Mouse (Mus musculus): Measurements from ENCODE around the gene Tbata. TPM values are rescaled to one million over a fixed set of nuclear protein-coding genes. Genes with fewer than 3 reads are reported as not detected.
A peak's percentile ranks its signal among the peaks of the same experiment; 100 is the strongest.

Gene Tbata
- polyA plus RNA-seq, 1 experiment, result not detected

DNA sequence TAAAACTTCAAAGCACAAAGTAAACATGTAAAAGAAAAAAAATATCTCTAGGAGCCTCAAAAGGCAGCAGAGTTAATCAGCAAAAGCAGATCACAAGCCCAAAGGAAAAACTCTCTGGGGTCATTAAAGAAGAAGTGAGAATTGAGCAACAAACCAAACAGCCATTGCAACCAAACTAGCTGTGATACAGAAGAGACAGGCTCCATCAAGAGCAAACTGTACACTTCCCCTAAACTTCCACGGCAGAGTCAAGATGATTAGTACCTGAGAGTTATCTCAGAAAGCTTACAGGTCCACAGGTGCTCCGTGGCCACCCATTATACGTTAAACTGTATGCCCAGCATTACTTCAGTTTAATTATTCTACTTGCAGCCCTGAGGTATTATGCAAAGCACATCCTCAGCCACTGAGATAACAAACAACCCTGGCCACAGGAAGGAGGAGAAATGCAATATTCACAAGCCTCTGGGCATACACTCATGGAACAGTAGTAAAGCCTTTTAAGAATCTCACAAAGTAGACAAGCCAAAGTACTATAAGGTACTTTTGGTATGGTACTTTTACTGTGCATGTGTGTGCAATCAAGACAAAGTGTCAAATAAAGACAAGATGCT, 36.4 kb upstream of the Tbata start:
- H3K27me3 ChIP-seq (ENCODE audit: control insufficient read depth, insufficient read depth, low read length), result no peaks in the 10 kb centered on the region
- no peak for DNase-seq (ENCODE audit: low read depth in 1 of 2, low spot score in 2 of 2)
- WGBS, result 51% methylated on average over 3 of the region's 3 CpGs
- no peak overlapping the region for H3K4me3 ChIP-seq (ENCODE audit: extremely low read depth, insufficient read depth, insufficient read length)
- no peak for TF ChIP-seq CTCF (IDR thresholded peaks at IDR 0.05; ENCODE audit: extremely low read depth, insufficient read depth, insufficient read length, insufficient replicate concordance)
- no peak for TF ChIP-seq POLR2A (IDR thresholded peaks at IDR 0.05; ENCODE audit: low read depth, low read length)
- H3K4me1 ChIP-seq (ENCODE audit: control insufficient read depth, insufficient read depth, insufficient read length), result no peaks in the 10 kb centered on the region
- peak overlapping the region; percentile 5; the same call in 1 of the 2 replicates for H3K27ac ChIP-seq (ENCODE audit: insufficient read depth, low read length)
- H3K36me3 ChIP-seq (ENCODE audit: control insufficient read depth, insufficient read depth, low read length), result peaks cover 4% of the 10 kb centered on the region; the same call in 1 of the 2 replicates

DNA sequence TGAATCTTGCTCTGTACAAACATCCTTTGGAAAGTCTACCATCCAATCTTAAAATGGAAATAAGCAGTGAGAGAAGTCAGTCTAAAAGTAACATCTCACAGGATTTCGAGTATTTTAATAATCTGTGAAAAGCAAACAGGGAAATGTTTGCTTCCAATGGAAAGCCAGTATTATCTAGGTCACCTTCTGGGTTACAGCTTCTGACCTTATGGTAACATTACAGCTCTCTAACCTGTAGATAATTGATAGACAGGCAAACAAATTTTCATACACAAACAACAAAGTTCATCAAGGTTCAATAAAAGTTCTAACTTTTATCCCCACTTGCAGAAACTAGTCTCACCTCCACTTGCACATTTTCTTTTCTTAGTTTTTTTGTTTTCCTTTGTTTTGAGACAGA, 34.2 kb upstream of the Tbata start:
- TF ChIP-seq POLR2A (IDR thresholded peaks at IDR 0.05; ENCODE audit: low read depth, low read length), result no peak
- TF ChIP-seq CTCF (IDR thresholded peaks at IDR 0.05; ENCODE audit: extremely low read depth, insufficient read depth, insufficient read length, insufficient replicate concordance), result no peak
- H3K27me3 ChIP-seq (ENCODE audit: control insufficient read depth, insufficient read depth, low read length), result no peaks in the 10 kb centered on the region
- no peak overlapping the region for H3K27ac ChIP-seq (ENCODE audit: insufficient read depth, low read length)
- WGBS, result 83% methylated on average over 1 of the region's 1 CpGs
- H3K4me1 ChIP-seq (ENCODE audit: control insufficient read depth, insufficient read depth, insufficient read length), result no peaks in the 10 kb centered on the region
- no peak for DNase-seq (ENCODE audit: low read depth in 1 of 2, low spot score in 2 of 2)
- H3K4me3 ChIP-seq (ENCODE audit: extremely low read depth, insufficient read depth, insufficient read length), result no peak overlapping the region
- peaks cover 6% of the 10 kb centered on the region; the same call in 1 of the 2 replicates for H3K36me3 ChIP-seq (ENCODE audit: control insufficient read depth, insufficient read depth, low read length)

DNA sequence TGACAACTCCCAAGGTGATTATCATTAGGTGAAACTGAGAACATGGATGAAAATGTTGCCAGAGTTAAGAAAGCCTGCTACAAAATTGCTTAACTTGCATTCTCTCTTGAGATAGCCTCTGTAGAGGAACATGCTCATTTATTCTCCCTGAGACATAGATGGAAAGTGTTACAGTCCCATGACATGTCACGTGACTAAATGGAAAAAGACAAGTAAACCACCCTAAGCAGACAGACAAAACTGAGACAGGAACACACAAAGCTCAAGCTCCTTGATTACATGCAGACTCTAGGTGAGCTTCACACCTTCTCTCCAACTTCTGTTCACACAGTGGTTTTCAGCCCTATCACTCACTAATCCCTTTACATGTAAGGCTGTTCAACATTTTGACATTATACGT, 28.4 kb upstream of the Tbata start:
- 91% methylated on average over 2 of the region's 2 CpGs for WGBS
- DNase-seq (ENCODE audit: low read depth in 1 of 2, low spot score in 2 of 2), result no peak
- H3K4me1 ChIP-seq (ENCODE audit: control insufficient read depth, insufficient read depth, insufficient read length), result peaks cover 3% of the 10 kb centered on the region
- H3K27ac ChIP-seq (ENCODE audit: insufficient read depth, low read length), result no peak overlapping the region
- no peak overlapping the region for H3K4me3 ChIP-seq (ENCODE audit: extremely low read depth, insufficient read depth, insufficient read length)
- H3K27me3 ChIP-seq (ENCODE audit: control insufficient read depth, insufficient read depth, low read length), result no peaks in the 10 kb centered on the region
- H3K36me3 ChIP-seq (ENCODE audit: control insufficient read depth, insufficient read depth, low read length), result peaks cover 5% of the 10 kb centered on the region; the same call in 1 of the 2 replicates
- TF ChIP-seq CTCF (IDR thresholded peaks at IDR 0.05; ENCODE audit: extremely low read depth, insufficient read depth, insufficient read length, insufficient replicate concordance), result no peak
- TF ChIP-seq POLR2A (IDR thresholded peaks at IDR 0.05; ENCODE audit: low read depth, low read length), result no peak

DNA sequence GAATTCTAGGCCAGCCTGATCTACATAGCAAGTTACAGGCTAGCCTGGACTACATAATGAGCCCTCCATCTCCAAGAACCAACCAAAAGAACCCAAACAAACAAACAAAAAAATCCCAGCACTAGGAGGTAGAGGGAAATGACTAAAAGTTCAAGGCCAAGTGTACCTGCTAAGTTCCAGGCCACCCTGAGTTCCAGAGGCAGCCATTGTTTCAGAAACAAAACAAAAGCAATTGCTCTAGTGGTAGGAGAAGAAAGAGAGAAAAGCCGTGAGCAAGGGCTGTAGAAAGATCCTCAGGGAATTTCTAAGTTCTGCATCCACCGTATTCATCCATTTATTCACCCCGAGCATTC, 26.0 kb upstream of the Tbata start:
- Histone ChIP-seq H3K27me3 (ENCODE audit: control insufficient read depth, insufficient read depth, low read length) (no peaks in the 10 kb centered on the region), H3K27ac (ENCODE audit: insufficient read depth, low read length) (peak overlapping the region; percentile 27), H3K4me1 (ENCODE audit: control insufficient read depth, insufficient read depth, insufficient read length) (peaks cover 3% of the 10 kb centered on the region), H3K36me3 (ENCODE audit: control insufficient read depth, insufficient read depth, low read length) (peaks cover 1% of the 10 kb centered on the region; the same call in 1 of the 2 replicates), H3K4me3 (ENCODE audit: extremely low read depth, insufficient read depth, insufficient read length) (peak overlapping the region; percentile 97)
- TF ChIP-seq POLR2A (IDR thresholded peaks at IDR 0.05; ENCODE audit: low read depth, low read length) (no peak), CTCF (IDR thresholded peaks at IDR 0.05; ENCODE audit: extremely low read depth, insufficient read depth, insufficient read length, insufficient replicate concordance) (no peak)
- under 1% methylated on average over 3 of the region's 3 CpGs for WGBS
- DNase-seq (ENCODE audit: low read depth in 1 of 2, low spot score in 2 of 2), result no peak

DNA sequence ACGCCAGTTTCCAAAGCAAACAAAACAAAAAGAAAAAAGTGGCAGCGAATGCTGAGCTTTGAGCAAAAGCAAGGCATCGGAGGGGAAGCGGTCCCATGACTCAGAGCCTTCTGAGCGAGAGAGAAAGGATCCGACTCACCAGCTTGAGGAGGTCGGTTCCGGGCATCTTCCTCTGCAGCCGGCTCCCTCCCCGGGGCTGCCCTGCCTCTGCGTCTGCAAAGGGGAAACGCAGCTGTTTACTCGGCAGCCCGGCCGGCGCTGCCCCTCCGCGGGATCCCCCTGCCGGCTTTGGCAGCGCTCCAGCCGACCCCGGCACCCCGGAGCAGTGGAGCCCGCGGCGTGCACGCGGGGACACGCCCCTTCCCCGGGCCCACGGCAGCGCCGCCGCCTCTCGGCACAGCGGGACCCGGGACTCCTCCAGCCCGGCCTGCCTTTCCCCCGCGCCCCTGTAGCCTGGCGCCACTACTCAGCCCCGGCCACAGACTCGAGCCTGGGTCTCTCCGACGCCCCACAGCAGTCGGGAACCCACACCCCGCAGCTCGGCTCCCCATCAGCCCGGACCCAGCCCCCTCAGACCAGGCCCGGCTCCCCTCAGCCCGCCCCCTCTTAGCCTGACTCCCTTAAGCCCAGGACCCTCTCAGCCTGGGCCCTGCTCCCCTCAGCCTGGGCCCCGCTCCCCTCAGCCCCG, 25.5 kb upstream of the Tbata start:
- WGBS, result under 1% methylated on average over 53 of the region's 53 CpGs
- Histone ChIP-seq H3K27ac (ENCODE audit: insufficient read depth, low read length) (peak overlapping the region; percentile 27), H3K4me3 (ENCODE audit: extremely low read depth, insufficient read depth, insufficient read length) (peak overlapping the region; percentile 97), H3K4me1 (ENCODE audit: control insufficient read depth, insufficient read depth, insufficient read length) (peaks cover 3% of the 10 kb centered on the region), H3K36me3 (ENCODE audit: control insufficient read depth, insufficient read depth, low read length) (peaks cover 1% of the 10 kb centered on the region; the same call in 1 of the 2 replicates), H3K27me3 (ENCODE audit: control insufficient read depth, insufficient read depth, low read length) (no peaks in the 10 kb centered on the region)
- peak; percentile 47 to 73 for DNase-seq (ENCODE audit: low read depth in 1 of 2, low spot score in 2 of 2)
- TF ChIP-seq POLR2A (IDR thresholded peaks at IDR 0.05; ENCODE audit: low read depth, low read length), result no peak

DNA sequence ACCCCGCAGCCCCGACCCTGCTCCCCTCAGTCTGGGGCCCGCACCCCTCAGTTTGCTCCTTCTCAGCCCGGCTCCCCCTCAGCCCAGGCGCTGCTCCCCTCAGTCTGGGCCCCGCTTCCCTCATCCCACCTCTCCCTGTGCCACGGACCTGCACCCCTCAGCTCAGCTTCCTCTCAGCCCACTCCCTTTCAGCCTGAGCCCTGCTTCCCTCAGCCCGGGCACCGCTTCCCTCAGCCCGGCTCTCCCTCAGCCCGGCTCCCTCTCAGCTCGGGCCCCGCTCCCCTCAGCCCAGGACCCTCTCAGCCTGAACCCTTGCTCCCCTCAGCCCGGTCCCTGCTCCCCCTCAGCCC, 25.0 kb upstream of the Tbata start:
- Histone ChIP-seq H3K4me1 (ENCODE audit: control insufficient read depth, insufficient read depth, insufficient read length) (peaks cover 3% of the 10 kb centered on the region), H3K27me3 (ENCODE audit: control insufficient read depth, insufficient read depth, low read length) (no peaks in the 10 kb centered on the region), H3K4me3 (ENCODE audit: extremely low read depth, insufficient read depth, insufficient read length) (peak overlapping the region; percentile 97), H3K36me3 (ENCODE audit: control insufficient read depth, insufficient read depth, low read length) (peaks cover 1% of the 10 kb centered on the region; the same call in 1 of the 2 replicates), H3K27ac (ENCODE audit: insufficient read depth, low read length) (peak overlapping the region; percentile 91)
- DNase-seq (ENCODE audit: low read depth in 1 of 2, low spot score in 2 of 2), result peak in 1 of 2 experiments; percentile 31
- TF ChIP-seq POLR2A (IDR thresholded peaks at IDR 0.05; ENCODE audit: low read depth, low read length) (no peak), CTCF (IDR thresholded peaks at IDR 0.05; ENCODE audit: extremely low read depth, insufficient read depth, insufficient read length, insufficient replicate concordance) (no peak)
- WGBS, result 3% methylated on average over 14 of the region's 14 CpGs
